Mouse (Mus musculus) liver, embryonic 12.5 days (tissue): ENCODE measurements around the gene Mageb1. TPM values are rescaled to one million over a fixed set of nuclear protein-coding genes. Genes with fewer than 3 reads are reported as not detected.
"Not testable (repeated sequence)": the region's sequence is repeated elsewhere in the genome, so short reads cannot be mapped to it uniquely, and the experiment has no call there.

ENCODE experiments used
- ATAC-seq: fragments of 200-750 bp; cut with Nextera tagmentation; 2 replicates; pipeline ENCODE4 v1.8.0; 2017; ENCODE audit warnings: moderate number of reproducible peaks, mild to moderate bottlenecking, moderate library complexity
- H3K27ac ChIP-seq: fragments of 300-500 bp; sonication (generic); 2 replicates; pipeline ENCODE4 v1.5.1; 2016; ENCODE audit warnings: mild to moderate bottlenecking
- H3K27me3 ChIP-seq: fragments of 300-500 bp; sonication (generic); replicated peaks from 2 replicates; pipeline ENCODE4 v1.6.1; 2016; ENCODE audit warnings: mild to moderate bottlenecking, moderate library complexity
- H3K36me3 ChIP-seq: fragments of 300-500 bp; sonication (generic); 2 replicates; pipeline ENCODE4 v1.6.1; 2016; ENCODE audit warnings: mild to moderate bottlenecking, moderate library complexity
- H3K4me1 ChIP-seq: fragments of 300-500 bp; sonication (generic); 2 replicates; pipeline ENCODE4 v1.6.1; 2016
- H3K4me2 ChIP-seq: fragments of 300-500 bp; sonication (generic); 2 replicates; pipeline ENCODE4 v1.6.1; 2016; ENCODE audit warnings: mild to moderate bottlenecking, moderate library complexity
- H3K4me3 ChIP-seq: fragments of 300-500 bp; sonication (generic); 2 replicates; pipeline ENCODE4 v1.5.1; 2016; ENCODE audit warnings: mild to moderate bottlenecking, moderate library complexity
- H3K9ac ChIP-seq: fragments of 300-500 bp; sonication (generic); 2 replicates; pipeline ENCODE4 v1.6.1; 2016; ENCODE audit warnings: mild to moderate bottlenecking, moderate library complexity
- H3K9me3 ChIP-seq: fragments of 300-500 bp; sonication (generic); replicated peaks from 2 replicates; pipeline ENCODE4 v1.6.1; 2016; ENCODE audit warnings: mild to moderate bottlenecking, moderate library complexity
- WGBS: fragments of 180-500 bp; shearing (Covaris S2); methylation state at CpG from one replicate; pipeline ENCODE4 v1.1.7; 2016; ENCODE audit not compliant: insufficient replicate concordance; 5-methylcytosine and 5-hydroxymethylcytosine counted together
- polyA plus RNA-seq: library from polyadenylated mRNA; unstranded; fragments of >200 nt; fragmentation: Nextera tagmentation; extraction: Ambion mirVana; gene quantifications from 2 replicates; pipeline ENCODE4 v1.2.1, GENCODE M21; 2016

Mageb1 gene
- polyA plus RNA-seq = not detected in 2 replicates

DNA sequence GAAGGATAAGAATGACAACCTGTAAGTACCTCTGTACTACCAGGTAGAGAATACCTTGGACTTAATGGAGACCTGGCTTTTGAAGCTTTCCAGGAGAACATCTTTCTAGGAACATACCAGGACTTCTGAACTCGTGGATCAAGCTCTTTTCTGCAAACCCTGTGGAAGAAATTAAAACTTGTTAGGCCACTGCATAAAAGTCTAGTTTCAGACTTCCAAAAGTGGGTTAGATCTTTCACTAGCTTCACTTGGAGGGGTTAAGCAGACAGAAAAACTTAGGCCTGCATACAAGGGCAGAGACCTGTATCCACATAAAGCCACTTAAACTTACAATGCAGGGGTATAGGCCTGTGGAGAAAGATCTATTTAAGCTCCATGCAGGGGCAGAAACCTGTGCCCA lies at the start of gene Mageb1:
TSS of gene Mageb1 (minus strand) at position 101 of the 400 bp plus-strand sequence.
- H3K9me3 ChIP-seq, H3K4me3 ChIP-seq, ATAC-seq, H3K27me3 ChIP-seq, H3K27ac ChIP-seq, H3K9ac ChIP-seq, H3K4me1 ChIP-seq, H3K4me2 ChIP-seq, H3K36me3 ChIP-seq: not testable (repeated sequence)
- 33% methylated on average over 1 of the region's 1 CpGs for WGBS

Other genes with a start within 250 kb of the Mageb1 start
- not detected in 2 replicates for gene Mageb5, start 233.3 kb downstream of the Mageb1 start, polyA plus RNA-seq